Mouse (Mus musculus) bone marrow macrophage, adult 2 months (primary cell): ENCODE measurements at regions not wholly inside any gene's neighbourhood (a gene's known extent, or its start where the extent isn't known, plus 50 kb on each side); places are given as distances from the start of the nearest gene placed in this dataset.

Source experiments
- CTCF ChIP-seq: IDR thresholded peaks from 2 replicates; pipeline ENCODE4 v1.5.1; 2012; ENCODE audit warnings: low read depth, mild to moderate bottlenecking, low read length, moderate library complexity
- POLR2A ChIP-seq: IDR thresholded peaks from 2 replicates; pipeline ENCODE4 v1.6.1; 2012; ENCODE audit warnings: mild to moderate bottlenecking, low read depth, low read length, borderline replicate concordance

DNA sequence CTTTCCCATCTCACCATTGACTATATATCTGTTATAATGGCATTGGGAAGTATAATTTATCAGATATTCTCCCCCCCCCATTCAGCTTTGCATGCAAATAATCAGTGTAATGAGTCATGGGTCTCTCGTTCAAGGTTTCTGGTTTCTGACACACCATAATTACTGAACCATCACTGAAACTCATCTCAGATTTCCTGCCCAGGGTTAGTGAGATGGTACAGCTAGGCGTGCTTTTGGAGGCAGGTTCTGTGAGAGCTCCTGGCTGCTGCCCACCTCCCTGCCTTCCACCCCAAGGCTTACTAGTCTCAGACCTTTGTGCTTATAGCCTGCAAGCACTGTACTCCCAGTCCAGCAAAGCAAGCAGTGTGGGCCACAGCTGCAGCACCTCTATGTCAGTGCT is 122.5 kb upstream of the Nampt start:
- TF ChIP-seq CTCF (no peak), POLR2A (no peak)
